Mouse (Mus musculus): Measurements from ENCODE around the gene Nphp4. TPM values are rescaled to one million over a fixed set of nuclear protein-coding genes. Genes with fewer than 3 reads are reported as not detected.

The Nphp4 gene
- polyA plus RNA-seq, 1 experiment from 2014 or later = 4.8 TPM

- 85% methylated on average over 5 of the region's 5 CpGs for WGBS
- Histone ChIP-seq H3K4me3 (ENCODE audit: low read depth, low read length) (no peak overlapping the region), H3K9me3 (ENCODE audit: control insufficient read depth, low read length) (no peaks in the 10 kb centered on the region), H3K4me1 (ENCODE audit: control insufficient read depth, insufficient read depth, low read length) (no peaks in the 10 kb centered on the region), H3K27me3 (ENCODE audit: control insufficient read depth, insufficient read depth, low read length) (no peaks in the 10 kb centered on the region), H3K9ac (replicated peaks; ENCODE audit: low read depth, low read length) (no peak overlapping the region), H3K4me2 (ENCODE audit: low read depth, low read length) (no peak overlapping the region), H3K27ac (ENCODE audit: low read depth, low read length) (no peak overlapping the region), H3K36me3 (ENCODE audit: control insufficient read depth, insufficient read depth, low read length) (no peaks in the 10 kb centered on the region)
- no peak for ATAC-seq (ENCODE audit: low read depth)
These were observed 127.8 kb downstream of the Nphp4 start for GRCm38 (mm10) chr4:152604285-152604684.

- Histone ChIP-seq H3K27me3 (ENCODE audit: control insufficient read depth, insufficient read depth, low read length) (no peaks in the 10 kb centered on the region), H3K4me3 (ENCODE audit: low read depth, low read length) (no peak overlapping the region), H3K27ac (ENCODE audit: low read depth, low read length) (no peak overlapping the region), H3K4me1 (ENCODE audit: control insufficient read depth, insufficient read depth, low read length) (no peaks in the 10 kb centered on the region), H3K9me3 (ENCODE audit: control insufficient read depth, low read length) (no peaks in the 10 kb centered on the region), H3K9ac (replicated peaks; ENCODE audit: low read depth, low read length) (no peak overlapping the region), H3K36me3 (ENCODE audit: control insufficient read depth, insufficient read depth, low read length) (no peaks in the 10 kb centered on the region), H3K4me2 (ENCODE audit: low read depth, low read length) (no peak overlapping the region)
- ATAC-seq (ENCODE audit: low read depth) = no peak
- 80% methylated on average over 2 of the region's 2 CpGs for WGBS
These were observed 132.7 kb downstream of the Nphp4 start for GRCm38 (mm10) chr4:152609196-152609595.

- ATAC-seq (ENCODE audit: low read depth) = no peak
- WGBS = 84% methylated on average over 9 of the region's 9 CpGs
- H3K9me3 ChIP-seq (ENCODE audit: control insufficient read depth, low read length) = no peaks in the 10 kb centered on the region
These were observed 133.5 kb downstream of the Nphp4 start for GRCm38 (mm10) chr4:152610026-152610425.

More at GRCm38 (mm10) chr4:152610026-152610425, 133.5 kb downstream of the Nphp4 start:
- H3K4me1 ChIP-seq (ENCODE audit: control insufficient read depth, insufficient read depth, low read length) = no peaks in the 10 kb centered on the region
- H3K27ac ChIP-seq (ENCODE audit: low read depth, low read length) = no peak overlapping the region
- no peaks in the 10 kb centered on the region for H3K36me3 ChIP-seq (ENCODE audit: control insufficient read depth, insufficient read depth, low read length)
- H3K4me3 ChIP-seq (ENCODE audit: low read depth, low read length) = no peak overlapping the region
- no peak overlapping the region for H3K4me2 ChIP-seq (ENCODE audit: low read depth, low read length)
- no peaks in the 10 kb centered on the region for H3K27me3 ChIP-seq (ENCODE audit: control insufficient read depth, insufficient read depth, low read length)
- no peak overlapping the region for H3K9ac ChIP-seq (replicated peaks; ENCODE audit: low read depth, low read length)

Other genes starting within 250 kb of the Nphp4 start
- gene Gpr153, start 202.5 kb upstream of the Nphp4 start, polyA plus RNA-seq (2014; fragmentation: Nextera tagmentation; extraction: Ambion mirVana) = 18.5 and 19.3 TPM in 2 replicates
- gene Hes3, start 185.0 kb upstream of the Nphp4 start, polyA plus RNA-seq (2014; fragmentation: Nextera tagmentation; extraction: Ambion mirVana) = 0.36 and 0.68 TPM in 2 replicates
- 16.6 and 24.9 TPM in 2 replicates for gene Icmt, start 179.5 kb upstream of the Nphp4 start, polyA plus RNA-seq (2014; fragmentation: Nextera tagmentation; extraction: Ambion mirVana)
- 5.9 and 8.4 TPM in 2 replicates for gene Rnf207, start 157.7 kb upstream of the Nphp4 start, polyA plus RNA-seq (2014; fragmentation: Nextera tagmentation; extraction: Ambion mirVana)
- 150 and 173 TPM in 2 replicates for gene Rpl22, start 151.0 kb upstream of the Nphp4 start, polyA plus RNA-seq (2014; fragmentation: Nextera tagmentation; extraction: Ambion mirVana)
- 38.4 and 48.5 TPM in 2 replicates for gene Chd5, start 138.1 kb upstream of the Nphp4 start, polyA plus RNA-seq (2014; fragmentation: Nextera tagmentation; extraction: Ambion mirVana)
- gene Kcnab2, start 1.2 kb downstream of the Nphp4 start, polyA plus RNA-seq (2014; fragmentation: Nextera tagmentation; extraction: Ambion mirVana) = 18.3 and 31.1 TPM in 2 replicates

Measured in neural tube, embryonic 14.5 days (tissue).